Mouse (Mus musculus) kidney, postnatal 36 days (tissue): ENCODE results near the gene Lsm2.
A peak's percentile ranks its signal among the peaks of the same experiment; 100 is the strongest.
"Not testable (repeated sequence)": the region's sequence is repeated elsewhere in the genome, so short reads cannot be mapped to it uniquely, and the experiment has no call there.

ENCODE experiments used
- DNase-seq, 2 experiments: peaks; one replicate each; pipeline ENCODE4 v3.0.0; 2021 to 2022; ENCODE audit warnings: mixed read lengths in 2 of 2

Lsm2 gene

GRCm38 (mm10) chr17:34981690-34982180, at the start of gene Lsm2:
Gene Lsm2 (plus strand): TSS chr17:34981862.
- DNase-seq = peak; percentile 93 to 95

- DNase-seq = no peak
These were observed 49.4 kb upstream of the Lsm2 start for GRCm38 (mm10) chr17:34932287-34932686.

- peak; percentile 79 to 80 for DNase-seq
These were observed 47.6 kb upstream of the Lsm2 start for GRCm38 (mm10) chr17:34934031-34934430.

- peak; percentile 56 to 72 for DNase-seq
These were observed 46.8 kb upstream of the Lsm2 start for GRCm38 (mm10) chr17:34934830-34935229.

- peak; percentile 70 to 79 for DNase-seq
These were observed 43.6 kb upstream of the Lsm2 start for GRCm38 (mm10) chr17:34937960-34938505.

- peak in 1 of 2 experiments; percentile 49 for DNase-seq
These were observed 40.2 kb upstream of the Lsm2 start for GRCm38 (mm10) chr17:34941344-34942041.

- DNase-seq = peak; percentile 48 to 71
These were observed 38.4 kb upstream of the Lsm2 start for GRCm38 (mm10) chr17:34943128-34943815.

- DNase-seq = peak; percentile 60 to 65
These were observed 37.3 kb upstream of the Lsm2 start for GRCm38 (mm10) chr17:34944362-34944761.

- peak; percentile 73 to 78 for DNase-seq
These were observed 35.0 kb upstream of the Lsm2 start for GRCm38 (mm10) chr17:34946486-34947140.

- DNase-seq = peak; percentile 77
These were observed 34.1 kb upstream of the Lsm2 start for GRCm38 (mm10) chr17:34947606-34948005.

- DNase-seq = not testable (repeated sequence)
These were observed 32.7 kb upstream of the Lsm2 start for GRCm38 (mm10) chr17:34948721-34949552.

GRCm38 (mm10) chr17:34949553-34949969, 32.1 kb upstream of the Lsm2 start:
- no peak for DNase-seq

GRCm38 (mm10) chr17:34950514-34951455, 30.9 kb upstream of the Lsm2 start:
- no peak for DNase-seq

- DNase-seq = no peak
These were observed 29.9 kb upstream of the Lsm2 start for GRCm38 (mm10) chr17:34951636-34952377.

GRCm38 (mm10) chr17:34952378-34953040, 29.2 kb upstream of the Lsm2 start:
- peak; percentile 66 to 84 for DNase-seq

- DNase-seq = no peak
These were observed 28.4 kb upstream of the Lsm2 start for GRCm38 (mm10) chr17:34953258-34953657.

GRCm38 (mm10) chr17:34953904-34954303, 27.8 kb upstream of the Lsm2 start:
- peak in 1 of 2 experiments; percentile 57 for DNase-seq

GRCm38 (mm10) chr17:34954831-34955230, 26.8 kb upstream of the Lsm2 start:
- no peak for DNase-seq

- DNase-seq = no peak
These were observed 25.8 kb upstream of the Lsm2 start for GRCm38 (mm10) chr17:34955884-34956283.

GRCm38 (mm10) chr17:34956340-34956739, 25.3 kb upstream of the Lsm2 start:
- DNase-seq = no peak
